Mouse (Mus musculus): ENCODE measurements around the gene Acap3. TPM values are rescaled to one million over a fixed set of nuclear protein-coding genes. Genes with fewer than 3 reads are reported as not detected.

Acap3 gene
- total and polyA plus RNA-seq, 2 experiments from 2014 or later, result 56.4 to 93.5 TPM

DNA sequence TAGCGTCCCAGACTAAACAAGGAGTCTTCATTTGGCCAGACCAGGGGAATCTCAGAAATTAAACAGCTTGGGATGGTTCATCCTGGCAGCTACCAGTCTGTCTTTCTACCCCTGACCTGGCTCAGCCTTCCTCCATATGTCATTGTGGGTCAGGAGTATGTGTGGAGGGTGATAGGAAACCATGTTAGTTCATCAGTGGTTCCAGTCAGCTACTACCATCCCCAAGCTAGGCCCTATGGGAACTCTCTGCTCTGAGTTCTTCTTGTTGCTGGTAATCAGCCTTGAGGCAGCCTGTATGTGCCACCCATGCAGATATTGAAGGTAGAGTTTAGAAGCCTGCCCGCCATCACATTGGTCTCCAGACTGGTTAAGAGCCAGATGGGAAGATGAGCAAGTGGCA is 6.7 kb downstream of the Acap3 start:
- TF ChIP-seq CTCF (IDR thresholded peaks at IDR 0.05; ENCODE audit: low read depth), result no peak
- H3K9ac ChIP-seq (replicated peaks; ENCODE audit: low read length), result no peak overlapping the region
- no peak for ATAC-seq
- H3K4me3 ChIP-seq (ENCODE audit: low read length), result no peak overlapping the region
- no peak overlapping the region for H3K4me2 ChIP-seq (ENCODE audit: low read depth, low read length)
- H3K4me1 ChIP-seq (ENCODE audit: insufficient read depth, low read length), result peaks cover 27% of the 10 kb centered on the region
- peaks cover 59% of the 10 kb centered on the region for H3K36me3 ChIP-seq (ENCODE audit: insufficient read depth, low read length)
- DNase-seq (ENCODE audit: low spot score), result no peak
- no peak overlapping the region for H3K27ac ChIP-seq
- no peaks in the 10 kb centered on the region for H3K27me3 ChIP-seq (ENCODE audit: insufficient read depth, low read length)
- H3K9me3 ChIP-seq (ENCODE audit: low read length), result no peaks in the 10 kb centered on the region
- 97% methylated on average over 2 of the region's 2 CpGs for WGBS

DNA sequence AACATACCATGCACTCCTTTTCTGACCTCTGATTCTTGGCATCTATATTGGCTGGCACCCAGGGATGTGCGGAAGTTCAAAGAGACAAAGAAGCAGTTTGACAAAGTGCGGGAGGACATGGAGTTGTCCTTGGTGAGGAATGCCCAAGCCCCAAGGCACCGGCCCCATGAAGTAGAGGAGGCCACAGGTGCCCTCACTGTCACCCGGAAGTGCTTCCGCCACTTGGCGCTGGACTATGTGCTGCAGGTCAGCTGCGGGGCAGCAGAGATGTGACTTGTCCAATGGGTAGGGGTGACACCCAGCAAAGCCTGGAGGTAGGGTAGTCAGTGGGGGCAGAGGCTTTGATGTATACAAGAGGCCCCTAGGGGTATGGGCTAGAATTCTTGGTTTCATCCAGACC is 7.7 kb downstream of the Acap3 start:
- Histone ChIP-seq H3K4me2 (ENCODE audit: low read depth, low read length) (no peak overlapping the region), H3K27ac (no peak overlapping the region), H3K9me3 (ENCODE audit: low read length) (no peaks in the 10 kb centered on the region), H3K36me3 (ENCODE audit: insufficient read depth, low read length) (peaks cover 67% of the 10 kb centered on the region), H3K9ac (replicated peaks; ENCODE audit: low read length) (no peak overlapping the region), H3K4me1 (ENCODE audit: insufficient read depth, low read length) (peaks cover 17% of the 10 kb centered on the region), H3K27me3 (ENCODE audit: insufficient read depth, low read length) (no peaks in the 10 kb centered on the region), H3K4me3 (ENCODE audit: low read length) (no peak overlapping the region)
- no peak for DNase-seq (ENCODE audit: low spot score)
- 92% methylated on average over 7 of the region's 7 CpGs for WGBS
- no peak for TF ChIP-seq CTCF (IDR thresholded peaks at IDR 0.05; ENCODE audit: low read depth)
- ATAC-seq, result no peak

DNA sequence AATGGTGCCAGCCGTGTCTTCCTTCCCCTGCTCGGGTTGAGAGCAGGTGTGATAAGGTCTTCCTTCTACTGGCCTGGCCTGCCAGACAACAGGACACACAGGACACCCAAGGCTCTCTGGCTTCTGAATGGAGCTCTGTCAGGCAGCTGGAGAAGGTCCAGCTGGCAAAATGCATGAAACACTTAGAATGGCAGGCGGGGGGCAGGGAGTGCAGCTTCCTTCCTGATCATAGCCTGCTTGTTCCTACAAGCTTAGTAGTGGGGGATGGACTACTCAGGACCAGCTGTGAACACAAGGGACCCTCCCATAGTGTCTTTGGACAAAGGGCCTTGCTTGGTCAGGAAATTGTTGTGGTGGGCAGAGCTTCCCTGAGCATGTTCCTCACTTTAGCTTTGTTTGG is 9.6 kb downstream of the Acap3 start:
- H3K27me3 ChIP-seq (ENCODE audit: insufficient read depth, low read length), result no peaks in the 10 kb centered on the region
- H3K4me2 ChIP-seq (ENCODE audit: low read depth, low read length), result no peak overlapping the region
- no peaks in the 10 kb centered on the region for H3K4me1 ChIP-seq (ENCODE audit: insufficient read depth, low read length)
- H3K4me3 ChIP-seq (ENCODE audit: low read length), result no peak overlapping the region
- ATAC-seq (peak; percentile 62), DNase-seq (ENCODE audit: low spot score) (peak; percentile 68)
- WGBS, result 47% methylated on average over 3 of the region's 3 CpGs
- no peak overlapping the region for H3K9ac ChIP-seq (replicated peaks; ENCODE audit: low read length)
- no peaks in the 10 kb centered on the region for H3K9me3 ChIP-seq (ENCODE audit: low read length)
- H3K36me3 ChIP-seq (ENCODE audit: insufficient read depth, low read length), result peaks cover 85% of the 10 kb centered on the region
- TF ChIP-seq CTCF (IDR thresholded peaks at IDR 0.05; ENCODE audit: low read depth), result no peak
- peak overlapping the region; percentile 29; the same call in 1 of the 2 replicates for H3K27ac ChIP-seq

DNA sequence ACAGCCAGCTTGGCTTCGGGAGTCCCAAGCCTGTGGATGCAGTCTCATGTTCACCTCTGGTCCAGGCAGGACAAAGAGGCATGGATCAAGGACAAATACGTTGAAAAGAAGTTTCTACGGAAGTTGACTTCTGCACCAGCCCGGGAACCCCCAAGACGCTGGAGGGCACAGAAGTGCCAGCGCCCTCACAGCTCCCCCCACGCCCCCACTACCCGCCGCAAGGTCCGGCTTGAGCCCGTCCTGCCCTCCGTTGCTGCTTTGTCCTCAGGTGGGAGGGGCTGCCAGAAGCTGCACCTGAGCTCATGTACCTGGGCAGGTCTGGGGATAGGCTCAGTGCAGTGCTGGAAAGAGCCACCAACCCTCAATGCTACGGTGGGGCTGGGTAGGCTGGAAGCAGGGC is 11.6 kb downstream of the Acap3 start:
- ATAC-seq (no peak), DNase-seq (ENCODE audit: low spot score) (no peak)
- Histone ChIP-seq H3K4me1 (ENCODE audit: insufficient read depth, low read length) (no peaks in the 10 kb centered on the region), H3K27ac (no peak overlapping the region), H3K9ac (replicated peaks; ENCODE audit: low read length) (no peak overlapping the region), H3K27me3 (ENCODE audit: insufficient read depth, low read length) (no peaks in the 10 kb centered on the region), H3K36me3 (ENCODE audit: insufficient read depth, low read length) (peaks cover 84% of the 10 kb centered on the region), H3K4me2 (ENCODE audit: low read depth, low read length) (no peak overlapping the region), H3K4me3 (ENCODE audit: low read length) (no peak overlapping the region), H3K9me3 (ENCODE audit: low read length) (no peaks in the 10 kb centered on the region)
- WGBS, result 94% methylated on average over 13 of the region's 13 CpGs
- TF ChIP-seq CTCF (IDR thresholded peaks at IDR 0.05; ENCODE audit: low read depth), result no peak

DNA sequence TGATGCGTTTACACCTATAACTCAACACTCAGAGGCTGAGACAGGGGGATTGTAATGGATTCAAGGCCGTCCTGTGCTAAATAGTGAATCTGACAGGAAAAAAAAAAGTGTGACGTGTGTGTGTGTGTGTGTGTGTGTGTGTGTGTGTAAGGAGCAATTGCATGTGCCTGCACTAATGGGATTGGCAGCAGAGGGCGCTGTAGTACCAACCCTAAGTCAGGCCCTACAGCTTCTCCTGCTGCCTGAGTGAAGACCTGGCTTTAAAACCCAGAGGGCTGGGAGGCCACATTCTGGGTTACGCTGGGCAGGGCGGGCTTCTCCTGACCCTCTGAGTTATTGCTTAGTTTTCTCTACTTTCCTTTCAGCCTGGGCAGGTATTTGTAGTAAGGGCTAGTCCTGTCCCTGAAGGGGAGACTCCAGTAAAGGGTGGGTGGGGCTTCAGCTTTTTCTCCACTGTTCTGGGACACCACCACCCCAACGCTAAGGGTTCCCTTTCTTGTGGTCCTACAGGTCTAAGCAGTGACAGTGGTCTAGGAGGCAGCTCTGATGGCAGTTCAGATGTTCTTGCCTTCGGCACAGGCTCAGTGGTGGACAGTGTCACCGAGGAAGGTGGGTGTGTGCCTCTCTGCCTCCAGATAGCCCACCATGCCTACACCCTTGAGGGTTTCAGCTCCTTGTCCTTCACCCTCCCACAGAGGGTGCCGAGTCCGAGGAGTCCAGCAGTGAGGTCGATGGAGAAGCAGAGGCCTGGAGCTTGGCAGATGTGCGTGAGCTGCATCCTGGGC is 12.9 kb downstream of the Acap3 start:
- no peak overlapping the region for H3K27ac ChIP-seq
- no peaks in the 10 kb centered on the region for H3K4me1 ChIP-seq (ENCODE audit: insufficient read depth, low read length)
- DNase-seq (ENCODE audit: low spot score), result peak; percentile 63
- 93% methylated on average over 13 of the region's 13 CpGs for WGBS
- peaks cover 71% of the 10 kb centered on the region for H3K36me3 ChIP-seq (ENCODE audit: insufficient read depth, low read length)
- H3K4me2 ChIP-seq (ENCODE audit: low read depth, low read length), result no peak overlapping the region
- no peaks in the 10 kb centered on the region for H3K27me3 ChIP-seq (ENCODE audit: insufficient read depth, low read length)
- ATAC-seq, result no peak
- TF ChIP-seq CTCF (IDR thresholded peaks at IDR 0.05; ENCODE audit: low read depth), result peak; percentile 62
- H3K9ac ChIP-seq (replicated peaks; ENCODE audit: low read length), result no peak overlapping the region
- no peaks in the 10 kb centered on the region for H3K9me3 ChIP-seq (ENCODE audit: low read length)
- no peak overlapping the region for H3K4me3 ChIP-seq (ENCODE audit: low read length)

DNA sequence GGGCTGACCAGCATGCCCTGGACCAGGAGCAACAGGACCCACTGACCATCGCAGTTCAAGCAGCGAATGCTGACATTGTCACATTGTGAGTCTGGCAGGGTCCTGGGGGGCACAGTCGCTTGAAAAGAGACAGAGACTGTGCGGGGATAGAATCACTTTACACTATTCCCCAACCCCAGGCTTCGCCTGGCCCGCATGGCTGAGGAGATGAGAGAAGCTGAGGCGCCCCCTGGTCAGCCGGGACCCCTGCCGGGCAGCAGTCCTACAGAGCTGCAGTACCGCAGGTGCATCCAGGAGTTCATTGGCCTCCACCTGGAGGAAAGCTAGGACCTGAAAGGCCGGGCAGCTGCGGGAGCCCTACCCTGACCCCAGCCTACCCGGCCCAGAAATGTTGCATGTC is 14.0 kb downstream of the Acap3 start:
- Histone ChIP-seq H3K36me3 (ENCODE audit: insufficient read depth, low read length) (peaks cover 62% of the 10 kb centered on the region), H3K9me3 (ENCODE audit: low read length) (no peaks in the 10 kb centered on the region), H3K27ac (no peak overlapping the region), H3K27me3 (ENCODE audit: insufficient read depth, low read length) (no peaks in the 10 kb centered on the region), H3K4me2 (ENCODE audit: low read depth, low read length) (no peak overlapping the region), H3K9ac (replicated peaks; ENCODE audit: low read length) (no peak overlapping the region), H3K4me3 (ENCODE audit: low read length) (no peak overlapping the region), H3K4me1 (ENCODE audit: insufficient read depth, low read length) (no peaks in the 10 kb centered on the region)
- no peak for DNase-seq (ENCODE audit: low spot score)
- 87% methylated on average over 13 of the region's 13 CpGs for WGBS
- no peak for ATAC-seq
- TF ChIP-seq CTCF (IDR thresholded peaks at IDR 0.05; ENCODE audit: low read depth), result no peak

DNA sequence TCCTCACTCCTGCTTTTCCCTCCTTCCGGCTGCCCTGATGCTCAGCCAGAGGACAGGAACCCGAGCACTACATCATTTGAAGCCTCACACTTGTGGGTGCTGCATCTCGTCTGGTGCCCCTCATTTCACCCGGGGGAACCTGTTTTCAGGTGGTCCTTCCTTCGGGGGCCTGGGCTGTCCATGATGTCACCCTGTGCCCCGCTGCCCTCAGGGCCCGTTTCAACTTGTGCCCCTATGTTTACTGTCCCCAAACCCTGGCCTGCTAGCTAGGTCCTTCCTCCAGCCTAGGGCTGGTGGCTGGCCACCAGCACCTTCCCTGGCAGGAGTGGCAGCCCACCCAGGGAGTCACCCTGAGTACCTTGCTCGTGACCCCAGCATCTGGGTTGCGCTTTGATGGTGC is 14.5 kb downstream of the Acap3 start:
- peaks cover 57% of the 10 kb centered on the region for H3K36me3 ChIP-seq (ENCODE audit: insufficient read depth, low read length)
- 86% methylated on average over 9 of the region's 9 CpGs for WGBS
- no peaks in the 10 kb centered on the region for H3K9me3 ChIP-seq (ENCODE audit: low read length)
- no peak overlapping the region for H3K27ac ChIP-seq
- H3K27me3 ChIP-seq (ENCODE audit: insufficient read depth, low read length), result no peaks in the 10 kb centered on the region
- no peak overlapping the region for H3K9ac ChIP-seq (replicated peaks; ENCODE audit: low read length)
- H3K4me1 ChIP-seq (ENCODE audit: insufficient read depth, low read length), result no peaks in the 10 kb centered on the region
- TF ChIP-seq CTCF (IDR thresholded peaks at IDR 0.05; ENCODE audit: low read depth), result no peak
- no peak overlapping the region for H3K4me2 ChIP-seq (ENCODE audit: low read depth, low read length)
- DNase-seq (ENCODE audit: low spot score) (no peak), ATAC-seq (no peak)
- H3K4me3 ChIP-seq (ENCODE audit: low read length), result no peak overlapping the region
